Mouse (Mus musculus): ENCODE results near the gene Trmt2a.

Gene Trmt2a

GRCm38 (mm10) chr16:18248433-18249363 lies at the start of gene Trmt2a, which contains the start of gene Ranbp1:
Gene Trmt2a, plus strand, starts transcription at chr16:18248679.
Gene Ranbp1, minus strand, starts transcription at chr16:18248732.
- DNase-seq (ENCODE audit: extremely low spot score) = peak; percentile 99

- no peak for DNase-seq (ENCODE audit: extremely low spot score)
Observed at GRCm38 (mm10) chr16:18200062-18200461, 48.4 kb upstream of the Trmt2a start.

GRCm38 (mm10) chr16:18201620-18202019 lies 46.9 kb upstream of the Trmt2a start:
- DNase-seq (ENCODE audit: extremely low spot score) = no peak

- no peak for DNase-seq (ENCODE audit: extremely low spot score)
Observed at GRCm38 (mm10) chr16:18202061-18202460, 46.4 kb upstream of the Trmt2a start.

GRCm38 (mm10) chr16:18203430-18204091 lies 44.9 kb upstream of the Trmt2a start:
- no peak for DNase-seq (ENCODE audit: extremely low spot score)

GRCm38 (mm10) chr16:18210701-18211416 lies 37.6 kb upstream of the Trmt2a start:
- DNase-seq (ENCODE audit: extremely low spot score) = peak; percentile 61

GRCm38 (mm10) chr16:18211417-18212171 lies 36.9 kb upstream of the Trmt2a start:
- DNase-seq (ENCODE audit: extremely low spot score) = peak; percentile 83

- peak; percentile 72 for DNase-seq (ENCODE audit: extremely low spot score)
Observed at GRCm38 (mm10) chr16:18213689-18214088, 34.8 kb upstream of the Trmt2a start.

GRCm38 (mm10) chr16:18214858-18215257 lies 33.6 kb upstream of the Trmt2a start:
- DNase-seq (ENCODE audit: extremely low spot score) = no peak

- DNase-seq (ENCODE audit: extremely low spot score) = no peak
Observed at GRCm38 (mm10) chr16:18217579-18217978, 30.9 kb upstream of the Trmt2a start, which contains the start of gene Ccdc188. Gene Ccdc188, plus strand, starts transcription at chr16:18217879.

GRCm38 (mm10) chr16:18218580-18218996 lies 29.9 kb upstream of the Trmt2a start:
- no peak for DNase-seq (ENCODE audit: extremely low spot score)

- DNase-seq (ENCODE audit: extremely low spot score) = no peak
Observed at GRCm38 (mm10) chr16:18220001-18220400, 28.5 kb upstream of the Trmt2a start.

- no peak for DNase-seq (ENCODE audit: extremely low spot score)
Observed at GRCm38 (mm10) chr16:18220856-18221542, 27.5 kb upstream of the Trmt2a start.

- DNase-seq (ENCODE audit: extremely low spot score) = no peak
Observed at GRCm38 (mm10) chr16:18221543-18221898, 27.0 kb upstream of the Trmt2a start.

- DNase-seq (ENCODE audit: extremely low spot score) = no peak
Observed at GRCm38 (mm10) chr16:18222188-18222587, 26.3 kb upstream of the Trmt2a start.

GRCm38 (mm10) chr16:18227187-18227586 lies 21.3 kb upstream of the Trmt2a start:
- DNase-seq (ENCODE audit: extremely low spot score) = no peak

GRCm38 (mm10) chr16:18227897-18228422 lies 20.5 kb upstream of the Trmt2a start:
- no peak for DNase-seq (ENCODE audit: extremely low spot score)

- no peak for DNase-seq (ENCODE audit: extremely low spot score)
Observed at GRCm38 (mm10) chr16:18228856-18229255, 19.6 kb upstream of the Trmt2a start.

GRCm38 (mm10) chr16:18229622-18230021 lies 18.9 kb upstream of the Trmt2a start:
- DNase-seq (ENCODE audit: extremely low spot score) = no peak

- no peak for DNase-seq (ENCODE audit: extremely low spot score)
Observed at GRCm38 (mm10) chr16:18230617-18231016, 17.9 kb upstream of the Trmt2a start.
